26 mouse cellular contexts compared by ENCODE assay signal in genomic region chr2:59129821-59130220, GRCm38 (mm10). TPM values are rescaled to one million over a fixed set of nuclear protein-coding genes. Genes with fewer than 3 reads are reported as not detected.
"Had no signal": no experiment of that assay in that cellular context is flagged by ENCODE, and none has a peak within 500 bp of the region (broad histone marks: within the 10 kb centered on the region; RNA-seq: fewer than 3 reads in every experiment).

No protein-coding gene starts in this region.

- H3K27ac ChIP-seq: heart, adult 2 months; heart, embryonic 13.5 days; heart, embryonic 15.5 days; hindbrain, embryonic 13.5 days; hindbrain, embryonic 15.5 days; hindbrain, postnatal 0 days; kidney, embryonic 15.5 days; kidney, postnatal 0 days; limb, embryonic 13.5 days; limb, embryonic 15.5 days; liver, embryonic 12.5 days; liver, embryonic 14.5 days had no signal

- DNase-seq: gastrocnemius, postnatal 14 days; gastrocnemius, postnatal 36 days; heart, adult 11 months; heart, adult 2 months; heart, postnatal 14 days; heart, postnatal 36 days; kidney, adult 11 months; kidney, adult 2 months; kidney, adult 9 months; kidney, postnatal 14 days; kidney, postnatal 36 days; layer of hippocampus, adult 9-11 months; layer of hippocampus, postnatal 36 days had no signal

- H3K4me3 ChIP-seq: heart, adult 2 months; heart, embryonic 13.5 days; heart, embryonic 15.5 days; hindbrain, embryonic 13.5 days; hindbrain, embryonic 15.5 days; kidney, embryonic 15.5 days; limb, embryonic 13.5 days; limb, embryonic 15.5 days; liver, embryonic 12.5 days had no signal

- H3K36me3 ChIP-seq: heart, embryonic 13.5 days; heart, embryonic 15.5 days; hindbrain, embryonic 13.5 days; hindbrain, embryonic 15.5 days; kidney, embryonic 15.5 days; limb, embryonic 13.5 days; limb, embryonic 15.5 days; liver, embryonic 12.5 days had no signal

- ATAC-seq: hindbrain, postnatal 0 days; intestine, embryonic 16.5 days; liver, embryonic 12.5 days had no signal

RNA-seq across cellular contexts. Expression of gene Ccdc148, which starts 30.7 kb away (rescaled TPM):
- total RNA-seq: gastrocnemius, adult 8-10 months had no signal
